ENCODE assay signal across 8 mouse cellular contexts in genomic region chr4:63118639-63119437, GRCm38 (mm10). TPM values are rescaled to one million over a fixed set of nuclear protein-coding genes. Genes with fewer than 3 reads are reported as not detected.
DNase-seq lines count a peak whose midpoint lies in the region; ATAC-seq and TF ChIP-seq lines count a peak whose summit lies in the region.

No protein-coding gene starts in this region.

- H3K4me3 ChIP-seq in hindbrain, embryonic 11.5 days (ENCODE audit: low read depth, low read length): no peak overlapping the region
- H3K4me3 ChIP-seq in lung, embryonic 15.5 days: no peak overlapping the region

- CTCF ChIA-PET in Patski (lab: Charles Lee): interaction anchor here (0.7 to 2.7 kb wide), 12 partner anchors 17 to 247 kb away, joined by 3 to 13 read pairs (median 5); no protein-coding TSS in a partner anchor

- peak; percentile 37 for DNase-seq in Patski (ENCODE audit: low read depth, low spot score)
- DNase-seq in cerebellum, adult 9-11 months: peak; percentile 55
- peak; percentile 33 to 81 for DNase-seq in frontal cortex, postnatal 10 days (ENCODE audit: low spot score in 2 of 2)
- DNase-seq in hindbrain, embryonic 11.5 days (ENCODE audit: low spot score): peak; percentile 89
- peak; percentile 68 for DNase-seq in layer of hippocampus, adult 9-10 months (ENCODE audit: low spot score)
- peak; percentile 71 for DNase-seq in ovary, postnatal 14 days (ENCODE audit: low spot score)
- peak; percentile 86 for DNase-seq in thymus, postnatal 14 days

- ATAC-seq in Patski: peak; percentile 84
- peak; percentile 82 for ATAC-seq in hindbrain, embryonic 11.5 days (ENCODE audit: low FRiP score)
- peak; percentile 75 for ATAC-seq in lung, embryonic 15.5 days (ENCODE audit: borderline replicate concordance, extremely low read depth, low FRiP score, low TSS enrichment)

- H3K4me2 ChIP-seq in hindbrain, embryonic 11.5 days (replicated peaks; ENCODE audit: low read depth, low read length): no peak overlapping the region
- no peak overlapping the region for H3K4me2 ChIP-seq in lung, embryonic 15.5 days

- no peak overlapping the region for H3K27ac ChIP-seq in hindbrain, embryonic 11.5 days (ENCODE audit: low read depth, low read length)
- no peak overlapping the region for H3K27ac ChIP-seq in lung, embryonic 15.5 days

- no peaks in the 10 kb centered on the region for H3K27me3 ChIP-seq in Patski
- H3K27me3 ChIP-seq in hindbrain, embryonic 11.5 days (ENCODE audit: control insufficient read depth, insufficient read depth, low read length): no peaks in the 10 kb centered on the region
- no peaks in the 10 kb centered on the region for H3K27me3 ChIP-seq in lung, embryonic 15.5 days

- in situ Hi-C loops in Patski (cut with MboI; ENCODE audit: low pct_unique_long_range_greater_than_20kb): no loop called here

- H3K4me1 ChIP-seq in hindbrain, embryonic 11.5 days (replicated peaks; ENCODE audit: control insufficient read depth, insufficient read depth, low read length): no peaks in the 10 kb centered on the region
- no peaks in the 10 kb centered on the region for H3K4me1 ChIP-seq in lung, embryonic 15.5 days

- H3K9me3 ChIP-seq in hindbrain, embryonic 11.5 days (ENCODE audit: control insufficient read depth, low read length): no peaks in the 10 kb centered on the region
- H3K9me3 ChIP-seq in lung, embryonic 15.5 days: no peaks in the 10 kb centered on the region

- 92% methylated on average over 5 of the region's 5 CpGs for WGBS in hindbrain, embryonic 11.5 days
- 86% methylated on average over 5 of the region's 5 CpGs for WGBS in lung, embryonic 15.5 days

- POLR2A ChIA-PET in Patski (lab: Charles Lee): interaction anchor here (0.6 kb wide), 1 partner anchor 173 kb away, joined by 3 read pairs; no protein-coding TSS in a partner anchor

- peaks cover 2% of the 10 kb centered on the region for H3K36me3 ChIP-seq in hindbrain, embryonic 11.5 days (ENCODE audit: control insufficient read depth, insufficient read depth, low read length)
- H3K36me3 ChIP-seq in lung, embryonic 15.5 days: peaks cover 42% of the 10 kb centered on the region; the same call in 1 of the 2 replicates

- TF ChIP-seq CTCF in Patski (IDR thresholded peaks at IDR 0.05): peak; percentile 93

- no peak overlapping the region for H3K9ac ChIP-seq in hindbrain, embryonic 11.5 days (ENCODE audit: low read depth, low read length)
- no peak overlapping the region for H3K9ac ChIP-seq in lung, embryonic 15.5 days

RNA-seq across cellular contexts. Expression of gene Ambp, which starts 35.8 kb away (rescaled TPM):
- polyA plus RNA-seq in Patski (2021): 0.10 TPM
- polyA plus RNA-seq in hindbrain, embryonic 11.5 days (2014; fragmentation: Nextera tagmentation; extraction: Ambion mirVana): 0.31 TPM in 1 of 2 replicates, not detected in the other
- polyA plus RNA-seq in lung, embryonic 15.5 days (2015; fragmentation: Nextera tagmentation; extraction: Ambion mirVana): 1.6 and 7.5 TPM in 2 replicates

RNA-seq across cellular contexts. Expression of gene Kif12, which starts 53.1 kb away (rescaled TPM):
- polyA plus RNA-seq in Patski (2021): 10.7 TPM
- polyA plus RNA-seq in hindbrain, embryonic 11.5 days (2014; fragmentation: Nextera tagmentation; extraction: Ambion mirVana): not detected in 2 replicates
- 8.3 and 9.2 TPM in 2 replicates for polyA plus RNA-seq in lung, embryonic 15.5 days (2015; fragmentation: Nextera tagmentation; extraction: Ambion mirVana)

Comparison
In these comparisons a context has a peak if more than half of its experiments do, and no peak if none do; other contexts are left out.
1. DNase-seq: peak in every context shown above with its lines; median percentile 89 in hindbrain, embryonic 11.5 days; 86 in thymus, postnatal 14 days; 71 in ovary, postnatal 14 days; 68 in layer of hippocampus, adult 9-10 months; 57 in frontal cortex, postnatal 10 days; 55 in cerebellum, adult 9-11 months; 37 in Patski.